Mouse (Mus musculus) central nervous system, embryonic 18 days (tissue): ENCODE results near the gene Klra9. TPM values are rescaled to one million over a fixed set of nuclear protein-coding genes. Genes with fewer than 3 reads are reported as not detected.

ENCODE experiments used
- polyA plus RNA-seq: library from polyadenylated mRNA; depleted of rRNA; stranded (reverse); fragments of >200 nt; gene quantifications from 2 replicates; pipeline ENCODE4 v1.2.3, GENCODE M21; 2012; rRNA removed

Klra9 gene
- not detected in 2 replicates for polyA plus RNA-seq

GRCm38 (mm10) chr6:130193012-130193411, at the start of gene Klra9:
Gene Klra9, minus strand, starts transcription at chr6:130193112.

GRCm38 (mm10) chr6:130233222-130233621, 40.3 kb upstream of the Klra9 start, which contains the start of gene Klra7:
Gene Klra7, minus strand, starts transcription at chr6:130233322.

DNA sequence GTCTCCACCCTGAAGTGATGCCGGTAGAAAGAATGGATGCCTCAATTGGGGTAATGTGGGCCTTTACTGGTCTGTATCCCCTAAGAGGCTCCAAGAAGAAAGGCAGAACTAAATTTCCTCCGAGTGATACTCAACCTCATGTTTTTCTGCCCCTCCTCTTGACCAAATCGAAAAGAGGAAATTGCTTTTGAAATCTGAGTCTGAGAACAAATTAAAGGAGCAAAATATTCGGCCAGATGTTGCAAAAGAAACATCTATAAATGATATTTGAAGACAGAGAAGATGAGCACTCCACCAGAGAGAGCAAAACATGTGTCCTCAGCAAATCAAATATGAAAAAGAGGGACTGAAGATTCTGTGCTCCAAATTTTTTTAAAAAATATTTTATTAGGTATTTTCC, 63.1 kb downstream of the Klra9 start, which contains the start of gene Klra8:
Gene Klra8, minus strand, starts transcription at position 101 of the 400 bp plus-strand sequence.

Other genes starting within 250 kb of the Klra9 start
- not detected in 2 replicates for gene Klra6, start 166.2 kb downstream of the Klra9 start, polyA plus RNA-seq
- gene Klra4, start 125.8 kb downstream of the Klra9 start, polyA plus RNA-seq, result 1.5 TPM in 1 of 2 replicates, not detected in the other
- 0.06 TPM in 1 of 2 replicates, not detected in the other for gene Klra8, start 63.2 kb downstream of the Klra9 start, polyA plus RNA-seq
- not detected in 2 replicates for gene Klra7, start 40.2 kb upstream of the Klra9 start, polyA plus RNA-seq
- not detected in 2 replicates for gene Klra10, start 88.8 kb upstream of the Klra9 start, polyA plus RNA-seq
- not detected in 2 replicates for gene Klra3, start 144.5 kb upstream of the Klra9 start, polyA plus RNA-seq
- not detected in 2 replicates for gene Klra1, start 193.8 kb upstream of the Klra9 start, polyA plus RNA-seq